Mouse (Mus musculus) stomach, embryonic 16.5 days (tissue): ENCODE results near the gene Sccpdh. TPM values are rescaled to one million over a fixed set of nuclear protein-coding genes. Genes with fewer than 3 reads are reported as not detected.

Experiments used
- ATAC-seq: fragments of 200-750 bp; cut with Nextera tagmentation; 2 replicates; pipeline ENCODE4 v1.8.0; 2017; ENCODE audit warnings: moderate number of reproducible peaks, moderate TSS enrichment; ENCODE audit not compliant: insufficient read depth, low FRiP score
- H3K27ac ChIP-seq: fragments of 300-500 bp; sonication (generic); 2 replicates; pipeline ENCODE4 v1.5.1; 2014; ENCODE audit warnings: low read length
- H3K27me3 ChIP-seq: fragments of 300-500 bp; sonication (generic); 2 replicates; pipeline ENCODE4 v1.6.1; 2014; ENCODE audit warnings: low read length, control low read depth, mixed read lengths; ENCODE audit not compliant: control insufficient read depth, insufficient read depth
- H3K36me3 ChIP-seq: fragments of 300-500 bp; sonication (generic); 2 replicates; pipeline ENCODE4 v1.6.1; 2014; ENCODE audit warnings: low read length; ENCODE audit not compliant: control insufficient read depth, insufficient read depth
- H3K4me1 ChIP-seq: fragments of 300-500 bp; sonication (generic); 2 replicates; pipeline ENCODE4 v1.6.1; 2014; ENCODE audit warnings: low read length, control low read depth, mixed read lengths; ENCODE audit not compliant: control insufficient read depth, insufficient read depth
- H3K4me2 ChIP-seq: fragments of 300-500 bp; sonication (generic); 2 replicates; pipeline ENCODE4 v1.6.1; 2014; ENCODE audit warnings: low read depth, low read length, mixed read lengths
- H3K4me3 ChIP-seq: fragments of 300-500 bp; sonication (generic); replicated peaks from 2 replicates; pipeline ENCODE4 v1.5.1; 2014; ENCODE audit warnings: mild to moderate bottlenecking, low read length
- H3K9ac ChIP-seq: fragments of 300-500 bp; sonication (generic); 2 replicates; pipeline ENCODE4 v1.6.1; 2014; ENCODE audit warnings: low read length
- H3K9me3 ChIP-seq: fragments of 300-500 bp; sonication (generic); replicated peaks from 2 replicates; pipeline ENCODE4 v1.6.1; 2016; ENCODE audit warnings: low read length, control low read depth; ENCODE audit not compliant: control insufficient read depth
- WGBS: fragments of 180-500 bp; shearing (Covaris S2); extraction: QIAGEN DNeasy Blood & Tissue Kit; methylation state at CpG from one replicate; pipeline ENCODE4 v1.1.7; 2014; 5-methylcytosine and 5-hydroxymethylcytosine counted together
- polyA plus RNA-seq: library from polyadenylated mRNA; unstranded; fragments of >200 nt; fragmentation: Nextera tagmentation; extraction: Ambion mirVana; gene quantifications from 2 replicates; pipeline ENCODE4 v1.2.1, GENCODE M21; 2015

Sccpdh gene
- polyA plus RNA-seq, 1 experiment from 2014 or later = 65.1 TPM

GRCm38 (mm10) chr1:179686348-179686747 lies 18.3 kb downstream of the Sccpdh start:
- Histone ChIP-seq H3K4me3 (no peak overlapping the region), H3K27ac (no peak overlapping the region), H3K9me3 (no peaks in the 10 kb centered on the region), H3K27me3 (no peaks in the 10 kb centered on the region), H3K4me1 (no peaks in the 10 kb centered on the region), H3K36me3 (peaks cover 14% of the 10 kb centered on the region; the same call in 1 of the 2 replicates), H3K4me2 (no peak overlapping the region), H3K9ac (no peak overlapping the region)
- WGBS = 72% methylated on average over 6 of the region's 6 CpGs
- ATAC-seq = no peak

- no peaks in the 10 kb centered on the region for H3K4me1 ChIP-seq
- no peak overlapping the region for H3K4me3 ChIP-seq
- H3K4me2 ChIP-seq = no peak overlapping the region
- H3K27me3 ChIP-seq = no peaks in the 10 kb centered on the region
- no peak overlapping the region for H3K9ac ChIP-seq
- no peak for ATAC-seq
- H3K27ac ChIP-seq = no peak overlapping the region
- H3K9me3 ChIP-seq = no peaks in the 10 kb centered on the region
- peaks cover 14% of the 10 kb centered on the region; the same call in 1 of the 2 replicates for H3K36me3 ChIP-seq
- 76% methylated on average over 5 of the region's 5 CpGs for WGBS
Measured at GRCm38 (mm10) chr1:179686781-179687180, 18.8 kb downstream of the Sccpdh start.

- no peak overlapping the region for H3K4me3 ChIP-seq
- H3K27ac ChIP-seq = no peak overlapping the region
- no peaks in the 10 kb centered on the region for H3K27me3 ChIP-seq
- no peaks in the 10 kb centered on the region for H3K9me3 ChIP-seq
- no peaks in the 10 kb centered on the region for H3K4me1 ChIP-seq
- H3K9ac ChIP-seq = no peak overlapping the region
- no peak for ATAC-seq
- 89% methylated on average over 1 of the region's 1 CpGs for WGBS
- no peak overlapping the region for H3K4me2 ChIP-seq
- peaks cover 14% of the 10 kb centered on the region; the same call in 1 of the 2 replicates for H3K36me3 ChIP-seq
Measured at GRCm38 (mm10) chr1:179687305-179687704, 19.3 kb downstream of the Sccpdh start.

GRCm38 (mm10) chr1:179687966-179688365 lies 20.0 kb downstream of the Sccpdh start:
- Histone ChIP-seq H3K4me1 (no peaks in the 10 kb centered on the region), H3K4me2 (no peak overlapping the region), H3K36me3 (peaks cover 11% of the 10 kb centered on the region; the same call in 1 of the 2 replicates), H3K4me3 (no peak overlapping the region), H3K9ac (no peak overlapping the region), H3K27ac (no peak overlapping the region), H3K9me3 (no peaks in the 10 kb centered on the region), H3K27me3 (no peaks in the 10 kb centered on the region)
- ATAC-seq = no peak
- WGBS = 91% methylated on average over 3 of the region's 3 CpGs

GRCm38 (mm10) chr1:179688415-179688814 lies 20.4 kb downstream of the Sccpdh start:
- Histone ChIP-seq H3K4me2 (no peak overlapping the region), H3K4me1 (no peaks in the 10 kb centered on the region), H3K27me3 (no peaks in the 10 kb centered on the region), H3K4me3 (no peak overlapping the region), H3K27ac (no peak overlapping the region), H3K36me3 (peaks cover 10% of the 10 kb centered on the region; the same call in 1 of the 2 replicates), H3K9ac (no peak overlapping the region), H3K9me3 (no peaks in the 10 kb centered on the region)
- 86% methylated on average over 6 of the region's 6 CpGs for WGBS
- no peak for ATAC-seq

- Histone ChIP-seq H3K9me3 (no peaks in the 10 kb centered on the region), H3K4me1 (no peaks in the 10 kb centered on the region), H3K9ac (no peak overlapping the region), H3K27ac (no peak overlapping the region), H3K27me3 (no peaks in the 10 kb centered on the region), H3K36me3 (peaks cover 10% of the 10 kb centered on the region; the same call in 1 of the 2 replicates), H3K4me2 (no peak overlapping the region), H3K4me3 (no peak overlapping the region)
- ATAC-seq = no peak
- WGBS = 75% methylated on average over 5 of the region's 5 CpGs
Measured at GRCm38 (mm10) chr1:179688914-179689313, 20.9 kb downstream of the Sccpdh start.

GRCm38 (mm10) chr1:179689479-179689878 lies 21.5 kb downstream of the Sccpdh start:
- no peaks in the 10 kb centered on the region for H3K27me3 ChIP-seq
- WGBS = 79% methylated on average over 6 of the region's 6 CpGs
- no peak for ATAC-seq

GRCm38 (mm10) chr1:179704150-179704549 lies 36.1 kb downstream of the Sccpdh start:
- H3K36me3 ChIP-seq = no peaks in the 10 kb centered on the region
- no peaks in the 10 kb centered on the region for H3K27me3 ChIP-seq
- 52% methylated on average over 3 of the region's 3 CpGs for WGBS
- no peak overlapping the region for H3K9ac ChIP-seq
- H3K27ac ChIP-seq = no peak overlapping the region
- ATAC-seq = no peak
- no peaks in the 10 kb centered on the region for H3K4me1 ChIP-seq
- no peak overlapping the region for H3K4me2 ChIP-seq
- H3K4me3 ChIP-seq = no peak overlapping the region
- H3K9me3 ChIP-seq = no peaks in the 10 kb centered on the region

More at GRCm38 (mm10) chr1:179689479-179689878, 21.5 kb downstream of the Sccpdh start:
- Histone ChIP-seq H3K27ac (no peak overlapping the region), H3K9me3 (no peaks in the 10 kb centered on the region), H3K36me3 (peaks cover 10% of the 10 kb centered on the region; the same call in 1 of the 2 replicates), H3K4me2 (no peak overlapping the region), H3K4me3 (no peak overlapping the region), H3K9ac (no peak overlapping the region), H3K4me1 (no peaks in the 10 kb centered on the region)

- Histone ChIP-seq H3K4me1 (no peaks in the 10 kb centered on the region), H3K27ac (no peak overlapping the region), H3K4me3 (no peak overlapping the region), H3K36me3 (no peaks in the 10 kb centered on the region), H3K4me2 (no peak overlapping the region), H3K9me3 (no peaks in the 10 kb centered on the region), H3K27me3 (no peaks in the 10 kb centered on the region), H3K9ac (no peak overlapping the region)
- ATAC-seq = no peak
- WGBS = 88% methylated on average over 6 of the region's 6 CpGs
Measured at GRCm38 (mm10) chr1:179705154-179705553, 37.1 kb downstream of the Sccpdh start.
